Mouse (Mus musculus): ENCODE measurements at regions not wholly inside any gene's neighbourhood (a gene's known extent, or its start where the extent isn't known, plus 50 kb on each side); places are given as distances from the start of the nearest gene placed in this dataset.

- 0 out of 2 replicates have a peak overlapping the region, but pooled peaks have one; percentile 7 for H3K4me2 ChIP-seq
- H3K36me3 ChIP-seq = no peaks in the 10 kb centered on the region
- 35% methylated on average over 5 of the region's 5 CpGs for WGBS
- H3K9ac ChIP-seq = no peak overlapping the region
- peak; percentile 41 for ATAC-seq (replicated peaks; ENCODE audit: low FRiP score)
- peaks cover 24% of the 10 kb centered on the region for H3K4me1 ChIP-seq
- no peaks in the 10 kb centered on the region for H3K27me3 ChIP-seq
- H3K4me3 ChIP-seq (replicated peaks) = no peak overlapping the region
- no peaks in the 10 kb centered on the region for H3K9me3 ChIP-seq (replicated peaks)
- peak overlapping the region; percentile 72 for H3K27ac ChIP-seq
These were observed 61.2 kb upstream of the Zmiz1 start for GRCm38 (mm10) chr14:25397751-25398150.

- H3K9ac ChIP-seq = no peak overlapping the region
- no peak for ATAC-seq (replicated peaks; ENCODE audit: low FRiP score)
These were observed 60.2 kb upstream of the Zmiz1 start for GRCm38 (mm10) chr14:25398745-25399144.

GRCm38 (mm10) chr14:25399286-25399685 lies 59.7 kb upstream of the Zmiz1 start:
- Histone ChIP-seq H3K9ac (no peak overlapping the region), H3K27me3 (no peaks in the 10 kb centered on the region), H3K4me3 (replicated peaks) (no peak overlapping the region), H3K36me3 (no peaks in the 10 kb centered on the region), H3K9me3 (replicated peaks) (no peaks in the 10 kb centered on the region), H3K4me2 (no peak overlapping the region), H3K4me1 (peaks cover 24% of the 10 kb centered on the region), H3K27ac (no peak overlapping the region)
- no peak for ATAC-seq (replicated peaks; ENCODE audit: low FRiP score)
- WGBS = 77% methylated on average over 3 of the region's 3 CpGs

More at GRCm38 (mm10) chr14:25398745-25399144, 60.2 kb upstream of the Zmiz1 start:
- no peak overlapping the region for H3K27ac ChIP-seq
- no peaks in the 10 kb centered on the region for H3K27me3 ChIP-seq
- 86% methylated on average over 5 of the region's 5 CpGs for WGBS
- H3K4me2 ChIP-seq = no peak overlapping the region
- no peaks in the 10 kb centered on the region for H3K36me3 ChIP-seq
- no peaks in the 10 kb centered on the region for H3K9me3 ChIP-seq (replicated peaks)
- H3K4me3 ChIP-seq (replicated peaks) = no peak overlapping the region
- peaks cover 24% of the 10 kb centered on the region for H3K4me1 ChIP-seq

GRCm38 (mm10) chr14:25401104-25401963 lies 57.7 kb upstream of the Zmiz1 start:
- Histone ChIP-seq H3K9me3 (replicated peaks) (no peaks in the 10 kb centered on the region), H3K36me3 (no peaks in the 10 kb centered on the region), H3K9ac (no peak overlapping the region), H3K27me3 (no peaks in the 10 kb centered on the region), H3K4me2 (no peak overlapping the region), H3K27ac (peak overlapping the region; percentile 15; the same call in 1 of the 2 replicates), H3K4me1 (peaks cover 44% of the 10 kb centered on the region), H3K4me3 (replicated peaks) (no peak overlapping the region)
- 82% methylated on average over 19 of the region's 19 CpGs for WGBS
- ATAC-seq (replicated peaks; ENCODE audit: low FRiP score) = no peak; the same call in 1 of the 2 replicates

GRCm38 (mm10) chr14:25402409-25402808 lies 56.6 kb upstream of the Zmiz1 start:
- peaks cover 41% of the 10 kb centered on the region for H3K4me1 ChIP-seq
- H3K9ac ChIP-seq = no peak overlapping the region
- H3K27me3 ChIP-seq = no peaks in the 10 kb centered on the region
- 80% methylated on average over 1 of the region's 1 CpGs for WGBS
- no peak overlapping the region for H3K27ac ChIP-seq
- H3K4me2 ChIP-seq = no peak overlapping the region
- no peaks in the 10 kb centered on the region for H3K9me3 ChIP-seq (replicated peaks)
- no peaks in the 10 kb centered on the region for H3K36me3 ChIP-seq
- no peak overlapping the region for H3K4me3 ChIP-seq (replicated peaks)
- no peak for ATAC-seq (replicated peaks; ENCODE audit: low FRiP score)

GRCm38 (mm10) chr14:25405191-25405590 lies 53.8 kb upstream of the Zmiz1 start:
- H3K27ac ChIP-seq = no peak overlapping the region
- no peaks in the 10 kb centered on the region for H3K36me3 ChIP-seq
- no peaks in the 10 kb centered on the region for H3K9me3 ChIP-seq (replicated peaks)
- no peaks in the 10 kb centered on the region for H3K27me3 ChIP-seq
- no peak overlapping the region for H3K4me3 ChIP-seq (replicated peaks)
- no peak overlapping the region for H3K9ac ChIP-seq
- 51% methylated on average over 4 of the region's 4 CpGs for WGBS
- no peak for ATAC-seq (replicated peaks; ENCODE audit: low FRiP score)
- H3K4me1 ChIP-seq = peaks cover 28% of the 10 kb centered on the region
- H3K4me2 ChIP-seq = no peak overlapping the region

- H3K27ac ChIP-seq = no peak overlapping the region
- no peaks in the 10 kb centered on the region for H3K27me3 ChIP-seq
- ATAC-seq (replicated peaks; ENCODE audit: low FRiP score) = peak; percentile 69
- H3K9ac ChIP-seq = no peak overlapping the region
- H3K9me3 ChIP-seq (replicated peaks) = no peaks in the 10 kb centered on the region
- 53% methylated on average over 3 of the region's 3 CpGs for WGBS
- no peak overlapping the region for H3K4me2 ChIP-seq
- H3K36me3 ChIP-seq = no peaks in the 10 kb centered on the region
- peaks cover 34% of the 10 kb centered on the region for H3K4me1 ChIP-seq
- H3K4me3 ChIP-seq (replicated peaks) = no peak overlapping the region
These were observed 52.9 kb upstream of the Zmiz1 start for GRCm38 (mm10) chr14:25406059-25406458.

GRCm38 (mm10) chr14:25406613-25407012 lies 52.4 kb upstream of the Zmiz1 start:
- Histone ChIP-seq H3K4me1 (peaks cover 40% of the 10 kb centered on the region), H3K9me3 (replicated peaks) (no peaks in the 10 kb centered on the region), H3K27ac (no peak overlapping the region), H3K4me3 (replicated peaks) (no peak overlapping the region), H3K4me2 (no peak overlapping the region), H3K27me3 (no peaks in the 10 kb centered on the region), H3K36me3 (no peaks in the 10 kb centered on the region), H3K9ac (no peak overlapping the region)
- ATAC-seq (replicated peaks; ENCODE audit: low FRiP score) = no peak
- WGBS = 93% methylated on average over 6 of the region's 6 CpGs

- Histone ChIP-seq H3K9ac (no peak overlapping the region), H3K27ac (no peak overlapping the region), H3K4me1 (peaks cover 43% of the 10 kb centered on the region), H3K36me3 (no peaks in the 10 kb centered on the region), H3K4me2 (no peak overlapping the region), H3K27me3 (no peaks in the 10 kb centered on the region), H3K9me3 (replicated peaks) (no peaks in the 10 kb centered on the region), H3K4me3 (replicated peaks) (no peak overlapping the region)
- no peak for ATAC-seq (replicated peaks; ENCODE audit: low FRiP score)
- 64% methylated on average over 7 of the region's 7 CpGs for WGBS
These were observed 51.9 kb upstream of the Zmiz1 start for GRCm38 (mm10) chr14:25407111-25407510.

All from kidney, embryonic 15.5 days (tissue).